Mouse (Mus musculus) ES-Bruce4 (cell line): ENCODE measurements at regions not wholly inside any gene's neighbourhood (a gene's known extent, or its start where the extent isn't known, plus 50 kb on each side); places are given as distances from the start of the nearest gene placed in this dataset.

Experiments used
- CTCF ChIP-seq: IDR thresholded peaks from one replicate; pipeline ENCODE4 v1.8.1; 2011; ENCODE audit warnings: low read depth, low read length
- EP300 ChIP-seq: IDR thresholded peaks from 2 replicates; pipeline ENCODE4 v1.6.1; 2011; ENCODE audit warnings: low read depth, low read length; ENCODE audit not compliant: insufficient read depth
- POLR2A ChIP-seq: IDR thresholded peaks from one replicate; pipeline ENCODE4 v1.8.1; 2011; ENCODE audit warnings: low read length; ENCODE audit not compliant: insufficient read depth

GRCm38 (mm10) chr7:130106961-130107360 is 413.2 kb downstream of the Ate1 start:
- no peak for TF ChIP-seq CTCF
- no peak for TF ChIP-seq POLR2A
- TF ChIP-seq EP300 = no peak
